Mouse (Mus musculus): ENCODE measurements around the gene Slc6a4. TPM values are rescaled to one million over a fixed set of nuclear protein-coding genes. Genes with fewer than 3 reads are reported as not detected.

Gene Slc6a4
- polyA plus RNA-seq, 1 experiment from 2014 or later: 0.94 TPM

- H3K4me2 ChIP-seq (ENCODE audit: low read depth, low read length): no peak overlapping the region
- ATAC-seq (ENCODE audit: low read depth): no peak
- no peak overlapping the region for H3K9ac ChIP-seq (replicated peaks; ENCODE audit: low read depth, low read length)
- WGBS: 82% methylated on average over 15 of the region's 16 CpGs
- H3K4me1 ChIP-seq (ENCODE audit: control insufficient read depth, insufficient read depth, low read length): no peaks in the 10 kb centered on the region
- no peak overlapping the region for H3K27ac ChIP-seq (ENCODE audit: low read depth, low read length)
- no peaks in the 10 kb centered on the region for H3K36me3 ChIP-seq (ENCODE audit: control insufficient read depth, insufficient read depth, low read length)
- no peak overlapping the region for H3K4me3 ChIP-seq (ENCODE audit: low read depth, low read length)
- no peaks in the 10 kb centered on the region for H3K9me3 ChIP-seq (ENCODE audit: control insufficient read depth, low read length)
- H3K27me3 ChIP-seq (ENCODE audit: control insufficient read depth, insufficient read depth, low read length): no peaks in the 10 kb centered on the region
Measured at GRCm38 (mm10) chr11:77009069-77010025, 10.9 kb downstream of the Slc6a4 start.

- H3K4me1 ChIP-seq (ENCODE audit: control insufficient read depth, insufficient read depth, low read length): no peaks in the 10 kb centered on the region
- 75% methylated on average over 10 of the region's 10 CpGs for WGBS
- H3K9ac ChIP-seq (replicated peaks; ENCODE audit: low read depth, low read length): no peak overlapping the region
- H3K36me3 ChIP-seq (ENCODE audit: control insufficient read depth, insufficient read depth, low read length): no peaks in the 10 kb centered on the region
- H3K4me2 ChIP-seq (ENCODE audit: low read depth, low read length): no peak overlapping the region
- ATAC-seq (ENCODE audit: low read depth): no peak
- H3K4me3 ChIP-seq (ENCODE audit: low read depth, low read length): no peak overlapping the region
- no peak overlapping the region for H3K27ac ChIP-seq (ENCODE audit: low read depth, low read length)
- H3K9me3 ChIP-seq (ENCODE audit: control insufficient read depth, low read length): no peaks in the 10 kb centered on the region
- H3K27me3 ChIP-seq (ENCODE audit: control insufficient read depth, insufficient read depth, low read length): no peaks in the 10 kb centered on the region
Measured at GRCm38 (mm10) chr11:77010762-77011475, 12.5 kb downstream of the Slc6a4 start.

GRCm38 (mm10) chr11:77018046-77018445 lies 19.6 kb downstream of the Slc6a4 start:
- WGBS: 50% methylated on average over 11 of the region's 11 CpGs
- Histone ChIP-seq H3K27me3 (ENCODE audit: control insufficient read depth, insufficient read depth, low read length) (no peaks in the 10 kb centered on the region), H3K4me1 (ENCODE audit: control insufficient read depth, insufficient read depth, low read length) (no peaks in the 10 kb centered on the region), H3K4me2 (ENCODE audit: low read depth, low read length) (no peak overlapping the region), H3K27ac (ENCODE audit: low read depth, low read length) (no peak overlapping the region), H3K36me3 (ENCODE audit: control insufficient read depth, insufficient read depth, low read length) (no peaks in the 10 kb centered on the region), H3K4me3 (ENCODE audit: low read depth, low read length) (no peak overlapping the region), H3K9me3 (ENCODE audit: control insufficient read depth, low read length) (no peaks in the 10 kb centered on the region), H3K9ac (replicated peaks; ENCODE audit: low read depth, low read length) (no peak overlapping the region)
- ATAC-seq (ENCODE audit: low read depth): no peak

- Histone ChIP-seq H3K4me2 (ENCODE audit: low read depth, low read length) (no peak overlapping the region), H3K4me1 (ENCODE audit: control insufficient read depth, insufficient read depth, low read length) (no peaks in the 10 kb centered on the region), H3K27me3 (ENCODE audit: control insufficient read depth, insufficient read depth, low read length) (no peaks in the 10 kb centered on the region), H3K27ac (ENCODE audit: low read depth, low read length) (no peak overlapping the region), H3K9me3 (ENCODE audit: control insufficient read depth, low read length) (no peaks in the 10 kb centered on the region), H3K36me3 (ENCODE audit: control insufficient read depth, insufficient read depth, low read length) (no peaks in the 10 kb centered on the region), H3K9ac (replicated peaks; ENCODE audit: low read depth, low read length) (no peak overlapping the region), H3K4me3 (ENCODE audit: low read depth, low read length) (no peak overlapping the region)
- 89% methylated on average over 8 of the region's 8 CpGs for WGBS
- ATAC-seq (ENCODE audit: low read depth): no peak
Measured at GRCm38 (mm10) chr11:77019539-77019938, 21.1 kb downstream of the Slc6a4 start.

GRCm38 (mm10) chr11:77021749-77022396 lies 23.5 kb downstream of the Slc6a4 start:
- H3K4me2 ChIP-seq (ENCODE audit: low read depth, low read length): no peak overlapping the region
- no peak overlapping the region for H3K4me3 ChIP-seq (ENCODE audit: low read depth, low read length)
- 72% methylated on average over 9 of the region's 9 CpGs for WGBS
- ATAC-seq (ENCODE audit: low read depth): no peak
- H3K9me3 ChIP-seq (ENCODE audit: control insufficient read depth, low read length): no peaks in the 10 kb centered on the region
- H3K27ac ChIP-seq (ENCODE audit: low read depth, low read length): no peak overlapping the region
- no peaks in the 10 kb centered on the region for H3K36me3 ChIP-seq (ENCODE audit: control insufficient read depth, insufficient read depth, low read length)
- H3K4me1 ChIP-seq (ENCODE audit: control insufficient read depth, insufficient read depth, low read length): no peaks in the 10 kb centered on the region
- no peak overlapping the region for H3K9ac ChIP-seq (replicated peaks; ENCODE audit: low read depth, low read length)
- H3K27me3 ChIP-seq (ENCODE audit: control insufficient read depth, insufficient read depth, low read length): no peaks in the 10 kb centered on the region

- H3K27ac ChIP-seq (ENCODE audit: low read depth, low read length): no peak overlapping the region
- no peaks in the 10 kb centered on the region for H3K27me3 ChIP-seq (ENCODE audit: control insufficient read depth, insufficient read depth, low read length)
- no peaks in the 10 kb centered on the region for H3K36me3 ChIP-seq (ENCODE audit: control insufficient read depth, insufficient read depth, low read length)
- 75% methylated on average over 3 of the region's 3 CpGs for WGBS
- no peak overlapping the region for H3K4me2 ChIP-seq (ENCODE audit: low read depth, low read length)
- H3K9me3 ChIP-seq (ENCODE audit: control insufficient read depth, low read length): no peaks in the 10 kb centered on the region
- H3K4me3 ChIP-seq (ENCODE audit: low read depth, low read length): no peak overlapping the region
- no peak overlapping the region for H3K9ac ChIP-seq (replicated peaks; ENCODE audit: low read depth, low read length)
- no peak for ATAC-seq (ENCODE audit: low read depth)
- no peaks in the 10 kb centered on the region for H3K4me1 ChIP-seq (ENCODE audit: control insufficient read depth, insufficient read depth, low read length)
Measured at GRCm38 (mm10) chr11:77026559-77026958, 28.2 kb downstream of the Slc6a4 start.

GRCm38 (mm10) chr11:77028157-77028556 lies 29.8 kb downstream of the Slc6a4 start:
- WGBS: 96% methylated on average over 3 of the region's 3 CpGs
- Histone ChIP-seq H3K9me3 (ENCODE audit: control insufficient read depth, low read length) (no peaks in the 10 kb centered on the region), H3K9ac (replicated peaks; ENCODE audit: low read depth, low read length) (no peak overlapping the region), H3K27me3 (ENCODE audit: control insufficient read depth, insufficient read depth, low read length) (no peaks in the 10 kb centered on the region), H3K4me1 (ENCODE audit: control insufficient read depth, insufficient read depth, low read length) (no peaks in the 10 kb centered on the region), H3K36me3 (ENCODE audit: control insufficient read depth, insufficient read depth, low read length) (no peaks in the 10 kb centered on the region), H3K4me3 (ENCODE audit: low read depth, low read length) (no peak overlapping the region), H3K4me2 (ENCODE audit: low read depth, low read length) (no peak overlapping the region), H3K27ac (ENCODE audit: low read depth, low read length) (no peak overlapping the region)
- no peak for ATAC-seq (ENCODE audit: low read depth)

- no peaks in the 10 kb centered on the region for H3K9me3 ChIP-seq (ENCODE audit: control insufficient read depth, low read length)
- no peak overlapping the region for H3K4me3 ChIP-seq (ENCODE audit: low read depth, low read length)
- H3K4me1 ChIP-seq (ENCODE audit: control insufficient read depth, insufficient read depth, low read length): no peaks in the 10 kb centered on the region
- WGBS: 85% methylated on average over 14 of the region's 14 CpGs
- H3K36me3 ChIP-seq (ENCODE audit: control insufficient read depth, insufficient read depth, low read length): no peaks in the 10 kb centered on the region
- H3K9ac ChIP-seq (replicated peaks; ENCODE audit: low read depth, low read length): no peak overlapping the region
- H3K27me3 ChIP-seq (ENCODE audit: control insufficient read depth, insufficient read depth, low read length): no peaks in the 10 kb centered on the region
- no peak for ATAC-seq (ENCODE audit: low read depth)
- no peak overlapping the region for H3K27ac ChIP-seq (ENCODE audit: low read depth, low read length)
- H3K4me2 ChIP-seq (ENCODE audit: low read depth, low read length): no peak overlapping the region
Measured at GRCm38 (mm10) chr11:77031151-77031934, 32.9 kb downstream of the Slc6a4 start.
